Mouse (Mus musculus): ENCODE results near the gene Cacna1c. TPM values are rescaled to one million over a fixed set of nuclear protein-coding genes. Genes with fewer than 3 reads are reported as not detected.

Gene Cacna1c
- total and polyA plus RNA-seq, 2 experiments from 2014 or later, result 4.2 to 43.3 TPM

GRCm38 (mm10) chr6:119047340-119047739, 148.9 kb downstream of the Cacna1c start:
- WGBS, result 59% methylated on average over 8 of the region's 8 CpGs
- no peak overlapping the region for H3K4me3 ChIP-seq (ENCODE audit: low read depth, low read length)
- 0 out of 2 replicates have a peak, but pooled peaks cover 5% of the 10 kb centered on the region for H3K36me3 ChIP-seq (ENCODE audit: insufficient read depth)
- no peaks in the 10 kb centered on the region for H3K27me3 ChIP-seq (ENCODE audit: insufficient read depth, low read length)
- ATAC-seq (no peak), DNase-seq (no peak)
- no peak overlapping the region for H3K4me2 ChIP-seq (ENCODE audit: low read depth)
- no peak overlapping the region for H3K27ac ChIP-seq (ENCODE audit: low read depth, low read length)
- TF ChIP-seq CTCF (IDR thresholded peaks at IDR 0.05; ENCODE audit: low read depth), result no peak
- no peak overlapping the region for H3K9ac ChIP-seq
- H3K4me1 ChIP-seq (ENCODE audit: insufficient read depth), result peaks cover 9% of the 10 kb centered on the region; the same call in 1 of the 2 replicates
- no peaks in the 10 kb centered on the region for H3K9me3 ChIP-seq (ENCODE audit: low read length)

DNA sequence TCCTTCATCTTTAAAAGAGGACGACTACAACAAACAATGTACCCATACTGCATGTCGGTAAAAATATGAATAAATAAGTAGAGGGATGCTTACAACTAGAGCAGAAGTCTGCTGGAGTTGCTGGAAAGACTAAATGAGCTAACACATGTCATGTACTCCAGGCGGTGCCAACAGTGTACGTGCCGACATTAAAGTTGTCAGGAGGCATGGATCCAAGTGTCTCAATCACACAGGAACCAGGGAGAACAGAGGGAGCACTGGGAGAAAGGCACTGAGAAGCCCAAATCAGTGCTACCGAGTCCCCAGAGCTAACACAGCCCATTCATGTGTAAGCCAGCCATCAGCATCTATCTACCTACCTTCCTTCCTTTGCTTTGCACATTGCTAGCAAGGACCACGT, 150.7 kb downstream of the Cacna1c start:
- Histone ChIP-seq H3K9ac (no peak overlapping the region), H3K4me2 (ENCODE audit: low read depth) (no peak overlapping the region), H3K9me3 (ENCODE audit: low read length) (no peaks in the 10 kb centered on the region), H3K27me3 (ENCODE audit: insufficient read depth, low read length) (no peaks in the 10 kb centered on the region), H3K36me3 (ENCODE audit: insufficient read depth) (0 out of 2 replicates have a peak, but pooled peaks cover 5% of the 10 kb centered on the region), H3K4me1 (ENCODE audit: insufficient read depth) (peaks cover 12% of the 10 kb centered on the region; the same call in 1 of the 2 replicates), H3K27ac (ENCODE audit: low read depth, low read length) (no peak overlapping the region), H3K4me3 (ENCODE audit: low read depth, low read length) (no peak overlapping the region)
- no peak for TF ChIP-seq CTCF (IDR thresholded peaks at IDR 0.05; ENCODE audit: low read depth)
- DNase-seq, result peak; percentile 62
- ATAC-seq, result peak; percentile 77
- WGBS, result 54% methylated on average over 7 of the region's 7 CpGs

- Histone ChIP-seq H3K4me1 (ENCODE audit: insufficient read depth) (peaks cover 12% of the 10 kb centered on the region; the same call in 1 of the 2 replicates), H3K36me3 (ENCODE audit: insufficient read depth) (0 out of 2 replicates have a peak, but pooled peaks cover 5% of the 10 kb centered on the region), H3K9ac (no peak overlapping the region), H3K27ac (ENCODE audit: low read depth, low read length) (no peak overlapping the region), H3K4me2 (ENCODE audit: low read depth) (no peak overlapping the region), H3K4me3 (ENCODE audit: low read depth, low read length) (no peak overlapping the region), H3K9me3 (ENCODE audit: low read length) (no peaks in the 10 kb centered on the region), H3K27me3 (ENCODE audit: insufficient read depth, low read length) (no peaks in the 10 kb centered on the region)
- no peak for TF ChIP-seq CTCF (IDR thresholded peaks at IDR 0.05; ENCODE audit: low read depth)
- DNase-seq (no peak), ATAC-seq (no peak)
- 86% methylated on average over 7 of the region's 7 CpGs for WGBS
Observed at GRCm38 (mm10) chr6:119044148-119044547, 152.1 kb downstream of the Cacna1c start.

DNA sequence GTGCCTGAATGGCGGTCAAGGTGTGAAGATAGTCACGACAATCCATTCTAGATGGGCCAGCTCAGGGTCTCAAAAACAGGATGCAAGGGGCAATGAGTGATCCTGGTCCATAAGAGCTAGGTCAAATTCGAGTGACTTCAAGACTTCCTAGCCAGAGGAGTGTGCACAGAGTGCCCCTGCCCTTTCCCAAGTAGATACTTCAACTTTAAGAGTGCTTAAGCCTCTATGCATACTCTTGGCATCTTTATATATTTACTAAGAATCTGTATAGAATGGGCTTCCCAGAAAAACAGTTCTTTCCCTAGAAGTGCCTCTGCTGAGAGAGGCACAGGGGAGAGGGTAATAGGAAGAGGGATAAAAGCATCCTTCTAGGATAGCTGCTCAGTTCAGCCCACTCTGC, 153.4 kb downstream of the Cacna1c start:
- no peaks in the 10 kb centered on the region for H3K27me3 ChIP-seq (ENCODE audit: insufficient read depth, low read length)
- no peak overlapping the region for H3K27ac ChIP-seq (ENCODE audit: low read depth, low read length)
- peaks cover 13% of the 10 kb centered on the region; the same call in 1 of the 2 replicates for H3K4me1 ChIP-seq (ENCODE audit: insufficient read depth)
- H3K4me3 ChIP-seq (ENCODE audit: low read depth, low read length), result no peak overlapping the region
- H3K9me3 ChIP-seq (ENCODE audit: low read length), result no peaks in the 10 kb centered on the region
- H3K36me3 ChIP-seq (ENCODE audit: insufficient read depth), result no peaks in the 10 kb centered on the region
- ATAC-seq (no peak), DNase-seq (no peak)
- TF ChIP-seq CTCF (IDR thresholded peaks at IDR 0.05; ENCODE audit: low read depth), result no peak
- no peak overlapping the region for H3K4me2 ChIP-seq (ENCODE audit: low read depth)
- no peak overlapping the region for H3K9ac ChIP-seq
- 86% methylated on average over 3 of the region's 3 CpGs for WGBS

DNA sequence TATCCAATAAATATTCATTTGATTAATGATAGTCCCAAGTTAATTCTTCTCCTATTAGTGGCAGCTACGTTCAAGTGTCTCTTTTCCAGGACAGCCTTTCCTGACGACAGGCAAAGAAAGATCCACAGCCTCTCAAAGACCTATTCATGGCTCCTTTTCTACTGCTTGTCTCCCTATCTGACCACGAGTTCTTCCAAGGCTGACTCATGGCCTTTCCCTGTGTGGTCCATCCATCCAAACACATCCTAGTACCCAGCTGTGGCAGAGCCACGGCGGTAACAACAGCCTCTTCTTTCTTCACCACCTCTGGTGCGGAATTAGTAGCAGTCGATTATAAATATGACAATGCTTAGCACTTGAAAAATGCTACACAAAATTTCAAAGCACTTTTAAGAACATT, 155.3 kb downstream of the Cacna1c start:
- H3K9ac ChIP-seq, result no peak overlapping the region
- H3K4me1 ChIP-seq (ENCODE audit: insufficient read depth), result peaks cover 13% of the 10 kb centered on the region; the same call in 1 of the 2 replicates
- no peak for DNase-seq
- no peaks in the 10 kb centered on the region for H3K27me3 ChIP-seq (ENCODE audit: insufficient read depth, low read length)
- ATAC-seq, result no peak
- no peak overlapping the region for H3K27ac ChIP-seq (ENCODE audit: low read depth, low read length)
- no peak overlapping the region for H3K4me2 ChIP-seq (ENCODE audit: low read depth)
- 51% methylated on average over 7 of the region's 7 CpGs for WGBS
- no peak for TF ChIP-seq CTCF (IDR thresholded peaks at IDR 0.05; ENCODE audit: low read depth)
- H3K9me3 ChIP-seq (ENCODE audit: low read length), result no peaks in the 10 kb centered on the region
- no peaks in the 10 kb centered on the region for H3K36me3 ChIP-seq (ENCODE audit: insufficient read depth)
- no peak overlapping the region for H3K4me3 ChIP-seq (ENCODE audit: low read depth, low read length)

- Histone ChIP-seq H3K4me2 (ENCODE audit: low read depth) (no peak overlapping the region), H3K4me3 (ENCODE audit: low read depth, low read length) (no peak overlapping the region), H3K36me3 (ENCODE audit: insufficient read depth) (no peaks in the 10 kb centered on the region), H3K9ac (no peak overlapping the region), H3K27me3 (ENCODE audit: insufficient read depth, low read length) (no peaks in the 10 kb centered on the region), H3K4me1 (ENCODE audit: insufficient read depth) (peaks cover 6% of the 10 kb centered on the region; the same call in 1 of the 2 replicates), H3K27ac (ENCODE audit: low read depth, low read length) (no peak overlapping the region), H3K9me3 (ENCODE audit: low read length) (no peaks in the 10 kb centered on the region)
- DNase-seq (no peak), ATAC-seq (no peak)
- WGBS, result 65% methylated on average over 7 of the region's 7 CpGs
- no peak for TF ChIP-seq CTCF (IDR thresholded peaks at IDR 0.05; ENCODE audit: low read depth)
Observed at GRCm38 (mm10) chr6:119039815-119040214, 156.4 kb downstream of the Cacna1c start.

GRCm38 (mm10) chr6:119039293-119039692, 156.9 kb downstream of the Cacna1c start:
- no peak overlapping the region for H3K9ac ChIP-seq
- H3K4me2 ChIP-seq (ENCODE audit: low read depth), result no peak overlapping the region
- WGBS, result 66% methylated on average over 5 of the region's 5 CpGs
- H3K36me3 ChIP-seq (ENCODE audit: insufficient read depth), result no peaks in the 10 kb centered on the region
- peaks cover 6% of the 10 kb centered on the region; the same call in 1 of the 2 replicates for H3K4me1 ChIP-seq (ENCODE audit: insufficient read depth)
- no peak for TF ChIP-seq CTCF (IDR thresholded peaks at IDR 0.05; ENCODE audit: low read depth)
- H3K4me3 ChIP-seq (ENCODE audit: low read depth, low read length), result no peak overlapping the region
- ATAC-seq (no peak), DNase-seq (no peak)
- no peak overlapping the region for H3K27ac ChIP-seq (ENCODE audit: low read depth, low read length)
- H3K27me3 ChIP-seq (ENCODE audit: insufficient read depth, low read length), result no peaks in the 10 kb centered on the region
- no peaks in the 10 kb centered on the region for H3K9me3 ChIP-seq (ENCODE audit: low read length)

Measured in forebrain, postnatal 0 days (tissue).